Mouse (Mus musculus): ENCODE results near the gene Grk5.

The Grk5 gene

DNA sequence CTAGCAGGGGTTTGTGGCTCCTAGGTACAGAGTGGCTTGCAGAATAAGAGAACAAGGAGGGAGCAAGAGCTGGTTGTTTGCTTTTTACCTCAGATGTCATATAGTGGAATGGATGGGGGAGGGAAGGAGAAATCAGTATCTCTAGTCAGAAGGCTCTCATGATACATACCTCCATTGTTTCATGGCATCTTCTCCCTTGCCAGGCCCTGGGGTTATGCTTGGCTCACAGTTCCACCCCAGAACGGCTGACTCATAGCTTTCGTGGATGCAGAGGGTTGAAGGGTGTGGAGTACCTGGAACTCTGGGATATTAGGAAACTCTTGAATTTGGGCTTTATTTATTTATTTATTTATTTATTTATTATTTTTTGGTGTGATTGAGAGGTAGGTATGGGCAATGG lies 84.0 kb downstream of the Grk5 start:
- no peak for DNase-seq (ENCODE audit: low read depth, low spot score)

DNA sequence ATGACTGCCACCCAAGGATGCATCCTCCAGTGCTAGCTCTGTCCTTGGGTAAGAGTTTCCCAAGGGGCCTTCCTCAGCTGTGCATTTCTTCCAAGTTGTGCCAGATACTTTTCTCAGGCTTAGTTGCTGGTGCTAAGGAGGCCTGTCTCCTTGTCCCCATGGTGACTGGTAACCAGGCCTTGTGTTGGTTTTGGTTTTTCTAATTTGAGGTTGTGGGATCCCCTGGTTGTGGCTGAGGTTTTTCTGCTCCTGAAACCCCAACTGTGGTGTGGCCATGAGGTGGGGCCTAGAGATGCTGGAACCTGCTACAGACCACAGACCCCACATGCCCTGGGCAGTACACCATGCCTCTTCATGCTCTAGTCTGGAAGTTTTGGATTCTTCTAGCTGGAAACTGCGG lies 90.0 kb downstream of the Grk5 start:
- no peak for DNase-seq (ENCODE audit: low read depth, low spot score)

DNA sequence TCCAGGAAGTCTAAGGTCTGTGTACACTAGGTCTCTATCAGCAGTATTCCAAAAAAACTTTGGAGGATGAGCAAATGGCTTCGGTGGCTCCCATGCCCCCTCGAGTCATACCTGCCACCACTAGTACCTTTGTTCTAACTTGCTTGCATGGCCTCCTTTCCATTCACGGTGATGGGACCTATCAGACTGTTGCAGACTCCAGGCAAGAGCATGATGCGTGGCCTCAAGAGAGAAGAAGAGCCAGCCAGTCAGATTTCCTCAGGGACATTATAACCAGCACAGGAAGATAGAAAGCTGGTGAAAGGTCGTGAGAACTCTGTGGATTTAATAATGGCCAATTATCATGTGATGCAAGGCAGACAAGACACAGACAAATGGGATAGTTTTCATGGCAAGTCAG lies 91.8 kb downstream of the Grk5 start:
- DNase-seq (ENCODE audit: low read depth, low spot score): no peak

DNA sequence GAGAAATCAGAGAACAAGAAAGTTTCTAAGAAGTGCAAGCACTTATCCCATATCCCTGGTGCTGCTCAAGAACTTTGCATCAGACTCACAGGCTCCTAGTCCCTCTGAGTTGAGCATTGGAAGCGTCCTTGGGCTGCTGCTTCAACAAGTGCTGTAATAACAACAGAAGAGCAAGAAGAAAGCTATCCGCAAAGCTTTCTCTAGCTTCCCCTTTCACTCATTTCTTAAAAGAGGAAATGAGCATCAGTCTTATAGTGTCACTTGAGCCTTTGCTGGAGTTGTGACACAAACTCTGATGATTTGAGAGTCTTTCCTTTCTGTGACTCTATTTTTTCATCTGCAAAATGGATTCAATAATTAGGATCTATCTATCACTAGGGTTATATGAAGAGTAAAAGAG lies 92.3 kb downstream of the Grk5 start:
- DNase-seq (ENCODE audit: low read depth, low spot score): no peak

DNA sequence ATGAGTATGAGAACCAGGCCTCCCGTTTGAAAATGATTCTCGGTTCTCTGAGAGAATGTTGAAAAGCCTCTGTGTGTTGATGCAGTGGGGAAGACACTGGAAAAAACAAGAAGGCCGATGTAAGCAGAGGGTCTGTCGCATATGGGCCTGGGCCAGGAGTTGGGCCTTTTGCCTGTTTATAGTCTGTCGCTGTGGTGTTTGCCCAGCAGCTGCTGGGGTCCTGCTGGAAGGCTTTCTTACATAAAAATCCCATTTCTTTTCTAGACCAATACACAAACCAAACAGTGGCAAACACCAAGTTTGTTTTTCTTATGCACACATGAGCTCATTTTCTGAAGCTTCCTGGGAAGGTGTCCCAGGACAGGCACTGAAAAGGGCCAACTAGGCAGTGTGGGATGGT lies 100.2 kb downstream of the Grk5 start:
- no peak for DNase-seq (ENCODE audit: low read depth, low spot score)

DNA sequence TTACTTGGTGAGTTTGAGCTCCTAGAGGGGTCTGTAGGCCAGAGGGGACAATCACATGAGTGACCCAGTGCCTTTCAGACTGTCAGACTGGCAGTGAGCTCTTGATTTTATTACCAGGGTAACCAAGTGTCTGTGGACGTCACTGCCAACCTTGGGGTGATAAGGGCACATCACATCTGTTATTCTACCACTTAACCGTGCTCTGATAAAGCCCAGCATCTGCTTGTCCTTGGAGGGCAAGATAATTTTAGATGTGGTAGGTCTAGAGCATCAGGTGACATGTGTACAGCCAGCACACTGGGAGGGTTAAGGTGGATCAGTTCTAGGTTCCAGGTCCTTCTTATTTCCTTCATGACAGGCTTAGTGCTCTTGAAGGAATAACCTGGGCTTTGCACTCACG lies 104.7 kb downstream of the Grk5 start:
- no peak for DNase-seq (ENCODE audit: low read depth, low spot score)

DNA sequence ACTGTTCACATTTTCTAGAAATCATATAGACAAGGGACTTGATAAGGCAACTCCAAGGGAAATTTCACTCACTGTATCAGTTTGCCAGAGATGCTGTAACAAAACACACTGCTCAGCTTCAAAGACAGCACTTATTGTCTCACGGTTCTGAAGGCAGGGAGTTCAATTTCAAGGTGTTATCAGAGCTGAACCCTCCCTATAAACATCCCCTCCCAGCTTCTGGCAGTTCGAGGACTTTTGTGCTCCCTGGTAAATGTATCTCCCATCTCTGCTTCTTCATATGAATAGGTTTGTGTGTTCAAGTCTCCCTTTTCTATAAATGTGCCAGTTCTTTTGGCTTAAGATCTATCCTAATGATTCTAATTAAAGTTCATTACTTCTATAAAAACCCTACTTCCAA lies 105.3 kb downstream of the Grk5 start:
- no peak for DNase-seq (ENCODE audit: low read depth, low spot score)

DNA sequence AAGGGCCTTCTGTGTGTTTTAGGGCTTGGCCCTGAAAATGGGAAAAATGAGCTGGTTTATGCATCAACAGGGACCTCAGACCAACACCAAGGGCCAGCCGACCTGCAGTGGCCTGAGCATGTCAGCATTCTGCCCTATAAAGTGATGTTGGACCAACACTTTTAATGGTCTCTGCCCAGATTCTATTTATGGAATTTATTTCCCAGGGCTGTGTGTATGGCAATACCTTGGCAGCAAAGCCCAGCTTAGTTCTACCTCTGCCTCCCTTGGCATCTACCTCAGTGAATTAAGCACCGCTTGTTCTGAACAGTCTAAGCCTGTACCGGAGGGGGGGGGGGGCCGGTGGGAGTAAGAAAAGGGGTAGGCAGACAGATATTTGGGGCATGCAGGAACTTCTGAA lies 108.2 kb downstream of the Grk5 start:
- no peak for DNase-seq (ENCODE audit: low read depth, low spot score)

DNA sequence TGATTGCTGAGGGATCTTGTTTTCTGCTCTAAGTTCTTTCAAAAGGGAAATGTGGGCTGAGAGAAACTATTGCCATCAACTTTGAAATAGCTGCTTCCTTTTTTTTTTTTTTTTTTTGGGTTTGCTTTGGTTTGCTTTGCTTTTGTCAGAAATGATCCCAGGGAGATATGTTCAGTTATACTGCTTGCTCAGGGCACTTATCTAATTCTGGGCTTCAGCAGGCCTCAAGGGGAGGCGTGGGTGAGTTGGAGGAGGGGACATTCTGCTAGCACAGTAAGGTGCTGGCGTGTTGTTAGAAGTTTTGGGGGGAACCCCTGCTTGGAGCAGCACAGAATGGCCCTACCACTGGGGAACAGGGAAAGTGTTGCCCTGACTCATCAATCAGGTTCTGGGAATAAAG lies 110.1 kb downstream of the Grk5 start:
- DNase-seq (ENCODE audit: low read depth, low spot score): no peak

DNA sequence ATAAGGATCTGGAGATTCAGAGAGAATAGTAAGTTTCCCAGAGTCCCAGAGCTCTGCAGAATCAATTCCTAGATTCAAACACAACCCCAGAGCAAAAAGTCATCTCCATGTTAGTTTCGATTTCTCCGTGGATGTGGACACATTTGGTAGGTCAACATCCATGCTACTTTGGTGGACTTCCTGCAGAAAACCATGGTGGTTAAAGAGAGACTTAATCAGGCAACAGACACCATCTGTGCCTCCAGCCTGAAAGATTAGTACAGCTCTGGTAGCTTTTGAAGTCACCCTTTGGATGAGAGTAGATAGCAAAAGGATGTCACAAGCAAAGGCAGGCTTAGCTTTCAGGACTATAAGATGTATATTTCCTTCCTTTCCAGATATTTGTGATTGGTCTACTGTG lies 111.4 kb downstream of the Grk5 start:
- no peak for DNase-seq (ENCODE audit: low read depth, low spot score)

DNA sequence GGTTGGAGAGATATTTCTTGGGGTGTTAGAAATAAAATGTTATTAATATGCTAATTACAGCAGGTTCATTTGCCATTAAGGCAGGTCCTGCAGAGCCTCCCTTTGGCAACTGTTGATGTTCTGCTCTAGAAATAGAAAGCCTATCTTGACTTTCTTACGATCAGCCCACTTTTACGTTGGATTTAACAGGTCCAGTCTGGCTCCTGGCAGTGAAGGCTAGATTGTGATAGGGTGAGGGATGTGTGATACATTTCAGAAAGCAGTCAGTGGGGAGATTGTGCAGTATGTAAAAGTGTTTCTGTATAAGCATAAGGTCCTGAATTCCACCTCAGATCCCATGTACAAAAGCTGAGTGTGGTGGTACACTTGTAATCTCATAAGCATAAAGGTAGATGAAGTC lies 119.7 kb downstream of the Grk5 start:
- DNase-seq (ENCODE audit: low read depth, low spot score): no peak

DNA sequence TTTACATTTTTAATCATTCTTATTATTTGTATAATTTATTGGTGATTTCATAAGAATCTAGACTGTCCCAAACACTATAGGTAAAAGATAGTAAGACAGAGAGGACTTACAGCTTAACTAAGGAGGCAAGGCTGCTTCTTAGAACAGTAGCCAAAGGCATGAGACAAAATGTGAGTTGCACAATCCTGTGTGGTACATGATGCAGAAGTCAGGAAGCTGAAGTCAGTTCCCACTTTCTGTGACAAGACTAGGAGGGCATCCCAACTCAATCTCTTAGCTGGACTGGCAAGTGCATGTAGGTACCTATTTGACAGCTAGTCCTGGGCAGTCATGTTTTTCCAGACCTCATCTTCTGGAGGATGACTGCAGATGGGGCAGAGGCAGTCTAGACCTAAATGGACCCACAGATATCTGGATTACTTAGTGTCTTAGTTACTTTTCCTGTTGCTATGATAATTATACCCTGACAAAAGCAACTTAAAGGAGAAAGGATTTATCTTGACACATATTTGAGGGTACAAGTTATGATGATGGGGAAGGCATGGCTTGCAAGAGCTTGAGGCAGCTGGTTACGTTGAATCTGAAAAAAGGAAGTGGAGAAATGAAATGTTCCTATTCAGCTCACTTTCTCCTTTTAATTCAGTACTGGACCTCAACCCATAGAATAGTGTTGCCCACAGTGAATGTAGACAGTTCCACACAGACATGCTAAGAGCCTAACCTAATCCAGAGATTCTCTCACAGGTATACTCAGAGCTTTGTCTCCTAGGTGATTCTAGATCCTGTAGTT lies 128.1 kb downstream of the Grk5 start:
- DNase-seq (ENCODE audit: low read depth, low spot score): no peak

DNA sequence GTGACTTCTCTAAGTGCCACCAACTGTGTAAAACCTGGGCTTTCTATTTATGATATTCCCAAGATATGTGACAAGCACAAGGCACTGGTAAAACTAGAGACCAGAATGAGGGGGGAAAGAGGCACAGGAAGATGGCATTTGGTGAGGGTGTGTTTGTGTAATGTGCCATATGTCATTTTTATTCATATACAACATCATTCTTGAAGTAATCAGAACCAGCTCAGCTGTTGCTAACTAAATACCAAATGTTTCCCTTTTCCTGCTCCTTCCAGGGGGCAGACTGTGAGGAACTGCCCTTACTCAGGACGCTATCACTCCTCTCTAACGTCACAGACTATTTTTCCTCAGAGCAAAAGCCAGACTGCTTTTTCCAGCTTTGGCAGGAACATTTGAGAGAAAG lies 132.0 kb downstream of the Grk5 start:
- no peak for DNase-seq (ENCODE audit: low read depth, low spot score)

DNA sequence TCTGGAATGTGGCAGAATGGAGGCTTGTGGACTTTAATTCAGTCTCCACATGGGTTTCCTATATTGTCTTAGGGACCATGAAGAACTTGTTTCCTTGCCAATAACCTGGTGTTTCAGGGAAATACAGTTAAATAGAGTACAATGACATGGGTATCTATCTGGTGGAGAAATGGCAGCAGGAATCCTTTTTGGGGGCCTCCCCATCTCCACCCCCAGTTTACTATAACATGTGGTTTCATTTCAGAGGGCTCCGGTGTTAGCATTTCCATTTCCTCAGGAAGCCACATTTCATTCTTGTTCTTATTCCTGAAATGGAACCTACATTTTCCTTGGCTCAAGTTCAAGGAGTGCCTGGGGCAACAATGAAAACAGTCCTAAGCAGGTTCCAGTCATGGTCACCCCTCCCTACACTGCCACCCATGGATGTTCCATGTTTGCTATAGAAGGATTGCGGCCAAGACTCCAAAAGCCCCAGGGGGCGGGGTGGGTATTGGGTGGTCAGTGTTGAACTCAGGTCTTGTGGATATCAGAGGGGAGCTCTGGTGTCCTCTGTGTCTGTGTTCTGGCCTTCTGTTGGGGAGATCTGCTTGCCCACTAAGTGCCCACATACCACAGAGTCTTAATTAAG lies 132.5 kb downstream of the Grk5 start:
- DNase-seq (ENCODE audit: low read depth, low spot score): no peak

DNA sequence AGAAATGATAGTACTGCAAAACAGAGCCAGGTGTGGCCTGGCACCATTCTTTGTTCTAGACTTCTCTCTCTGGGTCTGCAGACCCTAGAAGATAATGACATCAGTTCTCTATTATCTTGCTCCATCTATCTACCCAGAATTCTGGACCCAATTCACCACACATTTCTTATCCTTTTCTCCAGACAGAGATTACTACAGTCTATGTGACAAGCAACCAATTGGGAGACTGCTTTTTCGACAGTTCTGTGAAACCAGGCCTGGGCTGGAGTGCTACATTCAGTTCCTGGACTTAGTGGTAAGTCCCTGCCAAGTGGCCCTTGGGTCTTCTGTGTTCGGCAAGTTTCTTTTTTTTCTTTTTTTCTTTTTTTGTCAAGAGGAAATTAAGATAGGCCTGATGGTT lies 142.0 kb downstream of the Grk5 start:
- no peak for DNase-seq (ENCODE audit: low read depth, low spot score)

DNA sequence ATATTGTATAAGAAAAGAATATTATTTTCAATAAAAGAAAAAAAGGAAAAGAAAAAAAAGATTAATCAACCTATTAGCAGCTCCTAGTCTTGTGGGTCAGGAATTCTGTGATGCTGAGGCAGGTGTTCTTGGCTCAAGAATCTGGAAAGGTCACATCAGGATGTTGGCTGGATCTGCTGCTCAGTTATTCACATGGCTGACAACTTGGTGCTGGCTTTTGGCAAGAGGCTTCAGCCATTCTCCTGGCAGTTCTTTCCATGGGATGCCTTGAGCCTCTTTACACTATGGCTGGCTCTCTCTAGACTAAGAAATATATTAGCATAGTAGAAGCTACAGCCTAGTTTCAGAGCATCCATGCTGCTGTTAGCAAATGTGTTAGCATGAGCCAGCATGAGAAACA lies 149.6 kb downstream of the Grk5 start:
- DNase-seq (ENCODE audit: low read depth, low spot score): no peak

DNA sequence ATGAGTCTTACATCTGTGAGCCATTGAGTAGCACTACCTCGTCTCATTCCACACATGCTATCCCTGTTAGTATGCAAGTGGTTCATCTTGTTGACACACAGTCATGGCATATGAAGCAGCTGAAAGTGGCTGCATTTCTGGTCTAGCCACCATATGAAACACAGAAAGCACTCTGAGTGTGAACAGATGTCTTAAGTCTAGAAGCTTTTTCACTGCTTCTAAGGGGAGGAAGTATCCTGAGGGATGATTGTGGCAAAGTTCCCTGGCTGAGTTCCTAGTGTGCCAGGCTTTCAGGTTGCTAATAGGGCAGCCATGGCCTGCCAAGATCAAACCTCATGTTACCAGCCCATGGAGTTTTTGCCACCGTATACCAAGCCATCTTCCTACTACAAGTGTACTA lies 159.1 kb downstream of the Grk5 start:
- DNase-seq (ENCODE audit: low read depth, low spot score): no peak

DNA sequence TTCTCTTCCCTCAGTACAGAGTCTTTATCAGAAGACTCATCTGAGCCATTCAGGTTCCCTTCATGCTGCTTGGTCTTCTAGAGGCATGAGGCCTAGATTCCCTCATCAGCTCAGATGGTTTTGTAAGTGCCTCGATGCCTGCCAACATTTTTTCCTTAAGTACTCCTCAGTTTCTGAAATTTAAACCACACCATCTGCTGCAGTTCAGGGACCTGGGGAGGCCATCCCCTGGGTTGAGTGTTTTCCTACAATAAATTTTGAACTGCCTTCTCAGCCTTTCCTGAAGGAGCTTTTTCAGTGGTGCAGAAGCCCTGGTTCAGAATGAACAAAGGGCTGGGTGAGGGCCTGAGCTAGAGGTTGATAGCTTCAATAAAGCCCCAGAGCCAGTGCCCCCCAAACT lies 159.9 kb downstream of the Grk5 start:
- no peak for DNase-seq (ENCODE audit: low read depth, low spot score)

DNA sequence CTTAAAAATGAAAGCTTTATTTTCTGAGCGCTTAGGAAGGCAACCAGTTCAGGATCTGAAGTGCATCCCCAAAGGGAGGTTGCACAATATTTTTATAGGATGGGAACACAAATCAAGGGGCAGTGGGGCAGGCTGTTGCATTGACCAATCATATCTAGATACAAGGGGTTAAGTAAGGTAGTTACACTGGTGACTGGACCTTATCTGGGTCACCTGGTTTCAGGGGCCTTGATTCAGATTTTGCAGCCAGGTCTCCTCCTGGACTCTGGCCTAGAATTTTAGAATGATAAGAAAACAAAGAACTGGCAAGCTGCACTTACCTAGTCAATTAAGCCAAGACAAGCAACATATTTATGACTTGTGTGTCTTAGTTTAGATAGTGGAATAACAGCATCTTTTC lies 161.6 kb downstream of the Grk5 start:
- DNase-seq (ENCODE audit: low read depth, low spot score): no peak

DNA sequence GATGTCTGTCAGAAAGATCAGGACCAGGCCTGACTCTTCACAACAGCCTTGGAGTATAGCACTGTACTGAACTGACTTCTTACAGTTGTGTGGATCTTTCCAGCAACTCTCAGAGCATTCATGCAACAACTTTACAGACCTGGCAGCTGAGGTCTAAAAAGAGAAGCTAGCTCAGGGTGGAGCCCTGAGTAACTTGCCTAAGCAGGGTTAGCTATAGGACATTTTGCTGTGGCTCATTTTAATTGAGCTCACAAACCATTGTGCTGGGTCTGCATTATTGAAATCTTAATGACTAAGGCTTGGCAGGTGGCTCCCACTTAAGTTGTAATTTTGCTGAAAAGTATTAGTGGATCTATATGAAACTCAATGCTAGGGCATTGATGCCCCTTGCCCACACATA lies 162.5 kb downstream of the Grk5 start:
- DNase-seq (ENCODE audit: low read depth, low spot score): no peak

DNA sequence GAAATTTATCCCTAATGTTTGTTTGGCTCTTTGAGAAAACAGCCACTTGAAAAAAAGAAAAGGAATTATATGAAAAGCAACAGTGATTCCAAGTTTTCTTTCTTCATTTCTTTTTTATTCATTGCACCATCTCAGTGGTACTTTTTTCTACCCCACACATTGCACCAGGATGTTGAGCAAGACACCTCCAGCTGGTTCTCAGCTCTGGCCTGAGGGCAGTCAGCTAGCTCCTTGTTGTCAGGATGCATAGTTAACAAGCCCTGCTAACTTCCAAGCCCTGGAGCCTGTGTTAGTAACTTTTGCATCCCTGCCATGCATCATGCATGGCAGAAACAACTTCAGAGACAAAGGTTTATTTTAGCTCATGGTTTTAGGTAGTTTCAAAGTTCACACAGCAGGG lies 163.2 kb downstream of the Grk5 start:
- no peak for DNase-seq (ENCODE audit: low read depth, low spot score)

DNA sequence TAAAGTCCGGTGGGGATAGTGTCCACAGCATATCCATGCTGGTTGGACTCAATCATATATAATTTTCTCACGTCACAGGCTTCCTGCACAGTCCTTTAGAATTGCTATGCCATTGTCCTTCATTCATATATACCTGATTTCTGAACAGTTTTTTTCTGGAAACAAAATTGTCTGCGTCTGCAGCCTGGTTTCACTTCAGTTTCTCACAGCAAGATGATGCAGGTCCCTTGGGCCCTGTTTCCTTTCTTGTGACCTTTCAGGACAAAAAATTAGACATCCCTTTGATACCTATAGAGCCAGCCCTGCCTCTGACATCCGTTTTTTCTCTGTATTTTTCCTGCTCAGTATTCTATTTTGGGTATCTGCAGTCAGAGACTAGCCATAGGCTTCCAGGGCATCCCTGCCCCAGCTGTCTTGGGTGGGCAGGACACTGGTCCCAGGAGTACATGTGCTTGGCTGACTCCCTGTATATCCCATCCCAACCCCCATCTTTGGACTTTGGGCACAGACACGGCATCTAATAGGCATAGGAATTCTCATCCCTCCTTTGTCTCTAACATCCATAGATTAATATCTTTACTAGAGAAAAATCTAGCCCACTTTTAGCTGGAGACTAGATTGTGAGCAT lies 167.3 kb downstream of the Grk5 start:
- no peak for DNase-seq (ENCODE audit: low read depth, low spot score)

DNA sequence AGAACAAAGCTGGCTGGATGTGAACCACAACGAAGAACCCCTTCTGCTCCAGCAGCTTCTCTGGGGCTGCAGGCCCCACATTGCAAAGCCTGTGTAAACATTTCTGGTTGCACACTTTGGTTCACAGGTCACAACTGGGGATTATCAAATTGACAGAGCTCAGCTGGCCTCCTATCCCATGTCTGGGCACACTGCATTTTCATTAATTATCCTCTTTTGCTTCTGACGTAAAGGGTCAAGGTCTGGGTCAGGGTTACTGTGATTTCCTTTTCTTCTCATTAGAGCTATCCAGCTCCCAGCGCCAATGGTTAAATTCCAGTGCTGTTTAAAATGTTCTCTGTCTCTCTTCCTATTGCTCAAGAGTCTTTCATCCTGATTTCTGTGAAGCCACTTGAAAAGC lies 168.0 kb downstream of the Grk5 start:
- DNase-seq (ENCODE audit: low read depth, low spot score): no peak

Measured in CD4-positive helper T cell, adult 2 months (primary cell).